Comparison of ENCODE assay signal across 9 mouse cellular contexts in genomic region chr9:44515131-44515751, GRCm38 (mm10). TPM values are rescaled to one million over a fixed set of nuclear protein-coding genes. Genes with fewer than 3 reads are reported as not detected.
DNase-seq lines count a peak whose midpoint lies in the region; ATAC-seq and TF ChIP-seq lines count a peak whose summit lies in the region.
"Had no signal": no experiment of that assay in that cellular context is flagged by ENCODE, and none has a peak within 500 bp of the region (broad histone marks: within the 10 kb centered on the region; RNA-seq: fewer than 3 reads in every experiment).

No protein-coding gene starts in this region.

- peak overlapping the region; percentile 18; the same call in 1 of the 2 replicates for H3K4me2 ChIP-seq in kidney, postnatal 0 days (ENCODE audit: low read length)
- H3K4me2 ChIP-seq in hindbrain, postnatal 0 days (ENCODE audit: low read depth, low read length), result no peak overlapping the region
- H3K4me2 ChIP-seq: embryonic facial prominence, embryonic 13.5 days had no signal

- H3K4me1 ChIP-seq in erythroblast, embryonic 14.5 days (ENCODE audit: control insufficient read depth), result peaks cover 10% of the 10 kb centered on the region
- peaks cover 4% of the 10 kb centered on the region; the same call in 1 of the 2 replicates for H3K4me1 ChIP-seq in kidney, postnatal 0 days (replicated peaks; ENCODE audit: insufficient read depth, low read length)
- peaks cover 9% of the 10 kb centered on the region for H3K4me1 ChIP-seq in hindbrain, postnatal 0 days (ENCODE audit: insufficient read depth, low read length)

- 43% methylated on average over 12 of the region's 12 CpGs for WGBS in kidney, postnatal 0 days
- WGBS in hindbrain, postnatal 0 days, result 69% methylated on average over 12 of the region's 12 CpGs

- H3K9me3 ChIP-seq in erythroblast, embryonic 14.5 days (ENCODE audit: control insufficient read depth, low read length), result no peaks in the 10 kb centered on the region
- no peaks in the 10 kb centered on the region for H3K9me3 ChIP-seq in kidney, postnatal 0 days (replicated peaks; ENCODE audit: low read length)
- no peaks in the 10 kb centered on the region for H3K9me3 ChIP-seq in hindbrain, postnatal 0 days (ENCODE audit: low read length)
- H3K9me3 ChIP-seq: embryonic facial prominence, embryonic 13.5 days had no signal

- ATAC-seq in kidney, postnatal 0 days (replicated peaks; ENCODE audit: low FRiP score, low read depth), result peak; percentile 25
- peak; percentile 67 for ATAC-seq in megakaryocyte, adult 5-6 weeks (ENCODE audit: poor library complexity, severe bottlenecking)
- ATAC-seq in hindbrain, postnatal 0 days, result no peak

- DNase-seq in right cerebral cortex, adult 2 months (ENCODE audit: low spot score in 2 of 2), result peak; percentile 37
- DNase-seq in right cerebral cortex, postnatal 25 days, result no peak
- DNase-seq in kidney, postnatal 0 days (ENCODE audit: low spot score), result peak; percentile 64
- no peak for DNase-seq in cerebellum, postnatal 4 days (ENCODE audit: low spot score in 2 of 2)
- no peak for DNase-seq in hindbrain, postnatal 0 days (ENCODE audit: low spot score)
- DNase-seq in retina, postnatal 1 day, result no peak

- TF ChIP-seq CTCF in kidney, postnatal 0 days (IDR thresholded peaks at IDR 0.05; ENCODE audit: low read depth), result no peak
- TF ChIP-seq CTCF in hindbrain, postnatal 0 days (IDR thresholded peaks at IDR 0.05; ENCODE audit: low read depth), result no peak

- H3K9ac ChIP-seq in kidney, postnatal 0 days (ENCODE audit: low read depth, low read length), result no peak overlapping the region
- H3K9ac ChIP-seq in hindbrain, postnatal 0 days (replicated peaks; ENCODE audit: low read length), result no peak overlapping the region
- H3K9ac ChIP-seq: embryonic facial prominence, embryonic 13.5 days had no signal

- no peaks in the 10 kb centered on the region for H3K36me3 ChIP-seq in erythroblast, embryonic 14.5 days (ENCODE audit: control insufficient read depth)
- H3K36me3 ChIP-seq in kidney, postnatal 0 days (ENCODE audit: insufficient read depth, low read length), result no peaks in the 10 kb centered on the region
- H3K36me3 ChIP-seq in hindbrain, postnatal 0 days (ENCODE audit: insufficient read depth, low read length), result no peaks in the 10 kb centered on the region
- H3K36me3 ChIP-seq: embryonic facial prominence, embryonic 13.5 days had no signal

- no peak overlapping the region for H3K27ac ChIP-seq in kidney, postnatal 0 days
- no peak overlapping the region for H3K27ac ChIP-seq in hindbrain, postnatal 0 days
- H3K27ac ChIP-seq: embryonic facial prominence, embryonic 13.5 days had no signal

- peak overlapping the region; percentile 39 for H3K4me3 ChIP-seq in erythroblast, embryonic 14.5 days (replicated peaks)
- no peak overlapping the region for H3K4me3 ChIP-seq in kidney, postnatal 0 days (replicated peaks; ENCODE audit: low read depth, low read length)
- H3K4me3 ChIP-seq in hindbrain, postnatal 0 days (ENCODE audit: low read length), result no peak overlapping the region
- H3K4me3 ChIP-seq: embryonic facial prominence, embryonic 13.5 days had no signal

- H3K27me3 ChIP-seq in erythroblast, embryonic 14.5 days (ENCODE audit: control insufficient read depth), result peaks cover 4% of the 10 kb centered on the region
- H3K27me3 ChIP-seq in kidney, postnatal 0 days (ENCODE audit: insufficient read depth, low read length), result no peaks in the 10 kb centered on the region
- H3K27me3 ChIP-seq in hindbrain, postnatal 0 days (ENCODE audit: insufficient read depth, low read length), result no peaks in the 10 kb centered on the region
- H3K27me3 ChIP-seq: embryonic facial prominence, embryonic 13.5 days had no signal

RNA-seq across cellular contexts. Expression of gene Bcl9l, which starts 32.6 kb away (rescaled TPM):
- polyA plus RNA-seq in erythroblast, embryonic 14.5 days (2012), result 0.06 and 0.09 TPM in 2 replicates
- polyA plus RNA-seq in kidney, postnatal 0 days (2015; fragmentation: Nextera tagmentation; extraction: Ambion mirVana), result 8.7 and 9.1 TPM in 2 replicates
- 6.0 TPM in 2 replicates for total RNA-seq in megakaryocyte, adult 5-6 weeks (2015)
- total RNA-seq in megakaryocyte, adult 5-6 weeks (2017), result 2.6 and 3.0 TPM in 2 replicates
- total RNA-seq in hindbrain, postnatal 0 days (2014; rRNA removed), result 32.7 and 44.5 TPM in 2 replicates
- 7.8 and 8.4 TPM in 2 replicates for polyA plus RNA-seq in hindbrain, postnatal 0 days (2015; fragmentation: Nextera tagmentation; extraction: Ambion mirVana)

RNA-seq across cellular contexts. Expression of gene Cxcr5, which starts 46.4 kb away (rescaled TPM):
- not detected in 2 replicates for polyA plus RNA-seq in erythroblast, embryonic 14.5 days (2012)
- polyA plus RNA-seq in kidney, postnatal 0 days (2015; fragmentation: Nextera tagmentation; extraction: Ambion mirVana), result 0.05 TPM in 1 of 2 replicates, not detected in the other
- not detected in 2 replicates for total RNA-seq in megakaryocyte, adult 5-6 weeks (2015)
- total RNA-seq in megakaryocyte, adult 5-6 weeks (2017), result not detected in 2 replicates
- not detected in 2 replicates for total RNA-seq in hindbrain, postnatal 0 days (2014; rRNA removed)
- polyA plus RNA-seq in hindbrain, postnatal 0 days (2015; fragmentation: Nextera tagmentation; extraction: Ambion mirVana), result not detected in 2 replicates

Comparison
In these comparisons a context has a peak if more than half of its experiments do, and no peak if none do; other contexts are left out.
1. DNase-seq: peak in right cerebral cortex, adult 2 months (2 of 2) and kidney, postnatal 0 days (single experiment); none in right cerebral cortex, postnatal 25 days (single experiment), cerebellum, postnatal 4 days (0 of 2), hindbrain, postnatal 0 days (single experiment) and retina, postnatal 1 day (single experiment).